Mouse (Mus musculus): ENCODE data around the gene Mfsd4a. TPM values are rescaled to one million over a fixed set of nuclear protein-coding genes. Genes with fewer than 3 reads are reported as not detected.
A peak's percentile ranks its signal among the peaks of the same experiment; 100 is the strongest.

Mfsd4a gene
- polyA plus RNA-seq, 1 experiment, result not detected

- H3K36me3 ChIP-seq (ENCODE audit: control insufficient read depth, insufficient read depth, low read length, poor library complexity, severe bottlenecking), result peaks cover 4% of the 10 kb centered on the region
- no peaks in the 10 kb centered on the region for H3K27me3 ChIP-seq (ENCODE audit: control insufficient read depth, insufficient read depth, low read length, poor library complexity, severe bottlenecking)
- TF ChIP-seq EP300 (IDR thresholded peaks at IDR 0.05; ENCODE audit: insufficient read depth, low read depth, low read length), result no peak
- TF ChIP-seq POLR2A (IDR thresholded peaks at IDR 0.05; ENCODE audit: insufficient read depth, low read length), result no peak
- TF ChIP-seq CTCF (IDR thresholded peaks at IDR 0.05; ENCODE audit: low read depth, low read length), result no peak
- no peak overlapping the region for H3K4me3 ChIP-seq (ENCODE audit: low read depth, low read length)
- H3K27ac ChIP-seq (ENCODE audit: insufficient read depth, low read length), result no peak overlapping the region
- H3K4me1 ChIP-seq (ENCODE audit: control insufficient read depth, insufficient read depth, low read length), result no peaks in the 10 kb centered on the region
- H3K9ac ChIP-seq (ENCODE audit: low read depth, poor library complexity, severe bottlenecking), result no peak overlapping the region
- no peaks in the 10 kb centered on the region for H3K9me3 ChIP-seq (replicated peaks; ENCODE audit: control insufficient read depth, insufficient read depth, low read length, poor library complexity, severe bottlenecking)
These were observed 35.7 kb downstream of the Mfsd4a start for GRCm38 (mm10) chr1:132032172-132032571.

- TF ChIP-seq EP300 (IDR thresholded peaks at IDR 0.05; ENCODE audit: insufficient read depth, low read depth, low read length) (no peak), CTCF (IDR thresholded peaks at IDR 0.05; ENCODE audit: low read depth, low read length) (peak; percentile 32)
- no peak overlapping the region for H3K9ac ChIP-seq (ENCODE audit: low read depth, poor library complexity, severe bottlenecking)
- no peaks in the 10 kb centered on the region for H3K9me3 ChIP-seq (replicated peaks; ENCODE audit: control insufficient read depth, insufficient read depth, low read length, poor library complexity, severe bottlenecking)
- no peaks in the 10 kb centered on the region for H3K27me3 ChIP-seq (ENCODE audit: control insufficient read depth, insufficient read depth, low read length, poor library complexity, severe bottlenecking)
- H3K4me3 ChIP-seq (ENCODE audit: low read depth, low read length), result no peak overlapping the region
- H3K27ac ChIP-seq (ENCODE audit: insufficient read depth, low read length), result no peak overlapping the region
- H3K4me1 ChIP-seq (ENCODE audit: control insufficient read depth, insufficient read depth, low read length), result no peaks in the 10 kb centered on the region
- H3K36me3 ChIP-seq (ENCODE audit: control insufficient read depth, insufficient read depth, low read length, poor library complexity, severe bottlenecking), result peaks cover 4% of the 10 kb centered on the region
These were observed 37.3 kb downstream of the Mfsd4a start for GRCm38 (mm10) chr1:132030574-132030973.

GRCm38 (mm10) chr1:132028413-132028812, 39.4 kb downstream of the Mfsd4a start:
- Histone ChIP-seq H3K4me3 (ENCODE audit: low read depth, low read length) (no peak overlapping the region), H3K27me3 (ENCODE audit: control insufficient read depth, insufficient read depth, low read length, poor library complexity, severe bottlenecking) (no peaks in the 10 kb centered on the region), H3K9me3 (replicated peaks; ENCODE audit: control insufficient read depth, insufficient read depth, low read length, poor library complexity, severe bottlenecking) (no peaks in the 10 kb centered on the region), H3K36me3 (ENCODE audit: control insufficient read depth, insufficient read depth, low read length, poor library complexity, severe bottlenecking) (peaks cover 13% of the 10 kb centered on the region), H3K4me1 (ENCODE audit: control insufficient read depth, insufficient read depth, low read length) (no peaks in the 10 kb centered on the region), H3K9ac (ENCODE audit: low read depth, poor library complexity, severe bottlenecking) (no peak overlapping the region), H3K27ac (ENCODE audit: insufficient read depth, low read length) (no peak overlapping the region)
- TF ChIP-seq EP300 (IDR thresholded peaks at IDR 0.05; ENCODE audit: insufficient read depth, low read depth, low read length), result no peak

GRCm38 (mm10) chr1:132027978-132028377, 39.9 kb downstream of the Mfsd4a start:
- Histone ChIP-seq H3K36me3 (ENCODE audit: control insufficient read depth, insufficient read depth, low read length, poor library complexity, severe bottlenecking) (peaks cover 14% of the 10 kb centered on the region), H3K4me1 (ENCODE audit: control insufficient read depth, insufficient read depth, low read length) (no peaks in the 10 kb centered on the region), H3K9ac (ENCODE audit: low read depth, poor library complexity, severe bottlenecking) (no peak overlapping the region), H3K27me3 (ENCODE audit: control insufficient read depth, insufficient read depth, low read length, poor library complexity, severe bottlenecking) (no peaks in the 10 kb centered on the region), H3K27ac (ENCODE audit: insufficient read depth, low read length) (no peak overlapping the region), H3K9me3 (replicated peaks; ENCODE audit: control insufficient read depth, insufficient read depth, low read length, poor library complexity, severe bottlenecking) (no peaks in the 10 kb centered on the region), H3K4me3 (ENCODE audit: low read depth, low read length) (no peak overlapping the region)
- no peak for TF ChIP-seq POLR2A (IDR thresholded peaks at IDR 0.05; ENCODE audit: insufficient read depth, low read length)

- Histone ChIP-seq H3K27me3 (ENCODE audit: control insufficient read depth, insufficient read depth, low read length, poor library complexity, severe bottlenecking) (no peaks in the 10 kb centered on the region), H3K4me1 (ENCODE audit: control insufficient read depth, insufficient read depth, low read length) (no peaks in the 10 kb centered on the region), H3K9ac (ENCODE audit: low read depth, poor library complexity, severe bottlenecking) (no peak overlapping the region), H3K4me3 (ENCODE audit: low read depth, low read length) (no peak overlapping the region), H3K27ac (ENCODE audit: insufficient read depth, low read length) (no peak overlapping the region), H3K36me3 (ENCODE audit: control insufficient read depth, insufficient read depth, low read length, poor library complexity, severe bottlenecking) (peaks cover 16% of the 10 kb centered on the region), H3K9me3 (replicated peaks; ENCODE audit: control insufficient read depth, insufficient read depth, low read length, poor library complexity, severe bottlenecking) (no peaks in the 10 kb centered on the region)
- no peak for TF ChIP-seq CTCF (IDR thresholded peaks at IDR 0.05; ENCODE audit: low read depth, low read length)
- no peak for TF ChIP-seq EP300 (IDR thresholded peaks at IDR 0.05; ENCODE audit: insufficient read depth, low read depth, low read length)
These were observed 40.8 kb downstream of the Mfsd4a start for GRCm38 (mm10) chr1:132026925-132027646.

- no peak overlapping the region for H3K9ac ChIP-seq (ENCODE audit: low read depth, poor library complexity, severe bottlenecking)
- no peak overlapping the region for H3K4me3 ChIP-seq (ENCODE audit: low read depth, low read length)
- no peaks in the 10 kb centered on the region for H3K9me3 ChIP-seq (replicated peaks; ENCODE audit: control insufficient read depth, insufficient read depth, low read length, poor library complexity, severe bottlenecking)
- no peak for TF ChIP-seq CTCF (IDR thresholded peaks at IDR 0.05; ENCODE audit: low read depth, low read length)
- TF ChIP-seq EP300 (IDR thresholded peaks at IDR 0.05; ENCODE audit: insufficient read depth, low read depth, low read length), result no peak
- no peak for TF ChIP-seq POLR2A (IDR thresholded peaks at IDR 0.05; ENCODE audit: insufficient read depth, low read length)
- no peaks in the 10 kb centered on the region for H3K4me1 ChIP-seq (ENCODE audit: control insufficient read depth, insufficient read depth, low read length)
- H3K27ac ChIP-seq (ENCODE audit: insufficient read depth, low read length), result no peak overlapping the region
- no peaks in the 10 kb centered on the region for H3K27me3 ChIP-seq (ENCODE audit: control insufficient read depth, insufficient read depth, low read length, poor library complexity, severe bottlenecking)
- H3K36me3 ChIP-seq (ENCODE audit: control insufficient read depth, insufficient read depth, low read length, poor library complexity, severe bottlenecking), result peaks cover 39% of the 10 kb centered on the region
These were observed 45.8 kb downstream of the Mfsd4a start for GRCm38 (mm10) chr1:132022107-132022506.

Data from ES-Bruce4 (cell line).